Mouse (Mus musculus) layer of hippocampus, adult 6 months (tissue): Measurements from ENCODE around the gene Lysmd3. TPM values are rescaled to one million over a fixed set of nuclear protein-coding genes. Genes with fewer than 3 reads are reported as not detected.

Source experiments
- long read RNA-seq, 2 experiments: library from polyadenylated mRNA; unstranded; transcript quantifications; one replicate each; pipeline ENCODE4 v2.0.0; 2019 to 2020
- polyA plus RNA-seq: library from polyadenylated mRNA; unstranded; fragments of <200 nt; fragmentation: Nextera tagmentation; gene quantifications from 2 replicates; pipeline ENCODE4 v1.2.3, GENCODE M21; 2021

Lysmd3 gene
- polyA plus RNA-seq: 7.6 and 9.0 TPM in 2 replicates
- long read RNA-seq, experiment 1, full-length matches to known transcripts: 19 of 24 reads
- long read RNA-seq, experiment 1, partial matches to known transcripts: 0 of 24 reads
- long read RNA-seq, experiment 1, other reads (novel, unspliced or antisense): 5 of 24 reads
- long read RNA-seq, experiment 2, full-length matches to known transcripts: 65 of 76 reads
- long read RNA-seq, experiment 2, partial matches to known transcripts: 0 of 76 reads
- long read RNA-seq, experiment 2, other reads (novel, unspliced or antisense): 11 of 76 reads

GRCm38 (mm10) chr13:81657351-81658052 is at the start of gene Lysmd3:
Lysmd3 (plus strand) TSS chr13:81657663.

GRCm38 (mm10) chr13:81632720-81633415 is 24.6 kb upstream of the Lysmd3 start, which contains the start of gene Adgrv1:
Adgrv1 (minus strand) TSS chr13:81633154.

GRCm38 (mm10) chr13:81710775-81711545 is 53.5 kb downstream of the Lysmd3 start, which contains the start of the genes Polr3g and Mblac2:
Polr3g (minus strand) TSS chr13:81711013.
Mblac2 (plus strand) TSS chr13:81711341.

Other genes starting within 250 kb of the Lysmd3 start
- gene Adgrv1, start 24.5 kb upstream of the Lysmd3 start, polyA plus RNA-seq: 1.8 and 2.0 TPM in 2 replicates
- gene Polr3g, start 53.4 kb downstream of the Lysmd3 start, polyA plus RNA-seq: 4.8 and 5.9 TPM in 2 replicates
- 35.9 and 37.8 TPM in 2 replicates for gene Mblac2, start 53.7 kb downstream of the Lysmd3 start, polyA plus RNA-seq
- 129 and 131 TPM in 2 replicates for gene Cetn3, start 125.4 kb downstream of the Lysmd3 start, polyA plus RNA-seq